Mouse (Mus musculus) erythroblast, embryonic 14.5 days (primary cell): Measurements from ENCODE around the gene Syndig1.

Source experiments
- GATA1 ChIP-seq: IDR thresholded peaks from 2 replicates; pipeline ENCODE4 v1.6.1; 2012; ENCODE audit warnings: low read length, inconsistent platforms, mixed read lengths
- TAL1 ChIP-seq: IDR thresholded peaks from 3 replicates; pipeline ENCODE4 v1.6.1; 2012; ENCODE audit warnings: low read length, inconsistent platforms, mixed read lengths

DNA sequence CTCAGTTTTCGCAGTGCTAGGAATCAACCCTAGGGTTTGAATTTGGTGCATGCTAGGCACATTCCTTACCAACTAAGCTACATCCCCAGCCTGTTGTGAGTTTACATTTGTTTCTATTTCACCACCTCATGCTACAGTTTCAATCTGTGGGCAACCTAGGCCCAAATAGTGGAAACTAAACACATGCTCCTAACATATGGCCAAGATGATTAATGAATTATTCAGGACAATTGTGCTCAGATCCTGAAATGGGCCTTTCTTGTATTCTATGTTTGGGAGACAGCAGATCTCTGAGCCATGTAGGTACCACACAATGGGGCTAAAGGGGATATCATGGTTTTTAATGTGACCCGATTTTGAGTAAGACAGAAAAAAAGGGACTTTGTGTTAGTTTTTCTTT is 96.9 kb downstream of the Syndig1 start:
- TF ChIP-seq TAL1 (no peak), GATA1 (no peak)
